Mouse (Mus musculus) CH12.LX (cell line): ENCODE measurements around the gene Cdc42. TPM values are rescaled to one million over a fixed set of nuclear protein-coding genes. Genes with fewer than 3 reads are reported as not detected.

ENCODE experiments used
- DNase-seq: peaks from one replicate; pipeline ENCODE4 v3.0.0-alpha.2; 2013; ENCODE audit errors: extremely low read depth
- H3K27ac ChIP-seq: 2 replicates; pipeline ENCODE4 v1.5.1; 2012; ENCODE audit warnings: low read depth, mild to moderate bottlenecking, control low read depth, moderate library complexity; ENCODE audit not compliant: insufficient read depth
- H3K27me3 ChIP-seq: replicated peaks from 2 replicates; pipeline ENCODE3; 2012; ENCODE audit warnings: inconsistent platforms
- H3K36me3 ChIP-seq, 2 experiments: replicated peaks in 1 of 2; 2 replicates each; pipeline versions ENCODE3 to v1.6.1; 2012; ENCODE audit warnings: inconsistent platforms in 1 of 2, low read length in 1 of 2, mild to moderate bottlenecking in 1 of 2, mixed read lengths in 1 of 2, moderate library complexity in 1 of 2; ENCODE audit not compliant: control insufficient read depth in 1 of 2, insufficient read depth in 1 of 2
- H3K4me1 ChIP-seq, 2 experiments: 2 replicates each; pipeline ENCODE4 v1.6.1; 2012; ENCODE audit warnings: inconsistent platforms in 1 of 2, moderate library complexity in 1 of 2; ENCODE audit not compliant: insufficient read depth in 2 of 2, control insufficient read depth in 1 of 2
- H3K4me2 ChIP-seq: 2 replicates; pipeline ENCODE4 v1.6.1; 2012; ENCODE audit warnings: low read depth, mild to moderate bottlenecking, control low read depth; ENCODE audit not compliant: poor library complexity, insufficient read depth, severe bottlenecking
- H3K4me3 ChIP-seq, 3 experiments: fragments of 150-350 bp in 1 of 3; sonication (generic) in 1 of 3; replicated peaks in 1 of 3; 2 replicates each; pipeline versions ENCODE3 to v1.5.1; 2011 to 2012; ENCODE audit warnings: low read depth in 2 of 3, low read length in 2 of 3, mild to moderate bottlenecking in 2 of 3, moderate library complexity in 2 of 3, control low read depth in 1 of 3, improper control_type of control experiment in 1 of 3, inconsistent platforms in 1 of 3, mixed read lengths in 1 of 3; ENCODE audit not compliant: poor library complexity in 1 of 3
- H3K79me2 ChIP-seq: replicated peaks from 2 replicates; pipeline ENCODE4 v1.6.1; 2012; ENCODE audit warnings: mild to moderate bottlenecking, moderate library complexity; ENCODE audit not compliant: control insufficient read depth, poor library complexity, insufficient read depth, severe bottlenecking; ENCODE audit errors: extremely low read depth
- H3K9ac ChIP-seq: 2 replicates; pipeline ENCODE4 v1.6.1; 2012; ENCODE audit warnings: low read depth, mild to moderate bottlenecking, control low read depth, moderate library complexity; ENCODE audit not compliant: insufficient read depth
- H3K9me3 ChIP-seq: replicated peaks from 2 replicates; pipeline ENCODE3; 2012; ENCODE audit warnings: low read length, inconsistent platforms, mixed read lengths
- BHLHE40 ChIP-seq: IDR thresholded peaks from 2 replicates; pipeline ENCODE4 v1.6.1; 2011; ENCODE audit warnings: mild to moderate bottlenecking, low read depth, low read length, improper control_type of control experiment
- CHD1 ChIP-seq: IDR thresholded peaks from 2 replicates; pipeline ENCODE4 v1.6.1; 2012; ENCODE audit warnings: low read depth, low read length, improper control_type of control experiment, inconsistent platforms
- CHD2 ChIP-seq: IDR thresholded peaks from 2 replicates; pipeline ENCODE4 v1.6.1; 2011; ENCODE audit warnings: low read length, improper control_type of control experiment
- CTCF ChIP-seq, 2 experiments: IDR thresholded peaks in 1 of 2; conservative IDR thresholded peaks in 1 of 2; 2 replicates each; pipeline ENCODE4 v1.5.1; 2011 to 2012; ENCODE audit warnings: low read depth in 2 of 2, low read length in 2 of 2, improper control_type of control experiment in 1 of 2, inconsistent platforms in 1 of 2, mild to moderate bottlenecking in 1 of 2, moderate library complexity in 1 of 2
- E2F4 ChIP-seq: IDR thresholded peaks from 2 replicates; pipeline ENCODE4 v1.6.1; 2011; ENCODE audit warnings: low read depth, low read length, improper control_type of control experiment; ENCODE audit not compliant: insufficient replicate concordance
- ELF1 ChIP-seq: IDR thresholded peaks from 2 replicates; pipeline ENCODE4 v1.6.1; 2014; ENCODE audit warnings: low read depth, mild to moderate bottlenecking, inconsistent platforms, low read length, improper control_type of control experiment
- EP300 ChIP-seq: IDR thresholded peaks from 2 replicates; pipeline ENCODE4 v1.6.1; 2011; ENCODE audit warnings: low read length, improper control_type of control experiment
- ETS1 ChIP-seq: conservative IDR thresholded peaks from 2 replicates; pipeline ENCODE4 v1.6.1; 2012; ENCODE audit warnings: low read depth, mild to moderate bottlenecking, inconsistent platforms, low read length, improper control_type of control experiment, moderate library complexity
- GABPA ChIP-seq: IDR thresholded peaks from 2 replicates; pipeline ENCODE4 v1.6.1; 2012; ENCODE audit warnings: low read depth, low read length, improper control_type of control experiment, inconsistent platforms; ENCODE audit not compliant: insufficient replicate concordance
- HCFC1 ChIP-seq: IDR thresholded peaks from 2 replicates; pipeline ENCODE4 v1.6.1; 2012; ENCODE audit warnings: low read depth, mild to moderate bottlenecking, inconsistent platforms, low read length, improper control_type of control experiment
- IRF4 ChIP-seq: IDR thresholded peaks from 2 replicates; pipeline ENCODE4 v1.6.1; 2014; ENCODE audit warnings: low read depth, mild to moderate bottlenecking, inconsistent platforms, low read length, improper control_type of control experiment
- JUN ChIP-seq: IDR thresholded peaks from 2 replicates; pipeline ENCODE4 v1.6.1; 2011; ENCODE audit warnings: low read depth, mild to moderate bottlenecking, low read length, improper control_type of control experiment, moderate library complexity; ENCODE audit not compliant: insufficient read depth
- JUND ChIP-seq: conservative IDR thresholded peaks from 2 replicates; pipeline ENCODE4 v1.6.1; 2011; ENCODE audit warnings: low read depth, low read length, improper control_type of control experiment
- KAT2A ChIP-seq: IDR thresholded peaks from 2 replicates; pipeline ENCODE4 v1.6.1; 2012; ENCODE audit warnings: low read length, improper control_type of control experiment, inconsistent platforms; ENCODE audit not compliant: insufficient replicate concordance
- MAFK ChIP-seq: IDR thresholded peaks from 2 replicates; pipeline ENCODE4 v1.6.1; 2011; ENCODE audit warnings: low read length, improper control_type of control experiment; ENCODE audit not compliant: insufficient replicate concordance
- MAX ChIP-seq: IDR thresholded peaks from 2 replicates; pipeline ENCODE4 v1.6.1; 2011; ENCODE audit warnings: low read length, improper control_type of control experiment
- MAZ ChIP-seq: IDR thresholded peaks from 2 replicates; pipeline ENCODE4 v1.6.1; 2012; ENCODE audit warnings: low read depth, mild to moderate bottlenecking, inconsistent platforms, low read length, improper control_type of control experiment, moderate library complexity
- MEF2A ChIP-seq: IDR thresholded peaks from 2 replicates; pipeline ENCODE4 v1.6.1; 2014; ENCODE audit warnings: low read depth, mild to moderate bottlenecking, inconsistent platforms, low read length, improper control_type of control experiment, borderline replicate concordance
- MXI1 ChIP-seq: IDR thresholded peaks from 2 replicates; pipeline ENCODE4 v1.6.1; 2011; ENCODE audit warnings: mild to moderate bottlenecking, low read depth, low read length, improper control_type of control experiment
- MYC ChIP-seq: IDR thresholded peaks from 2 replicates; pipeline ENCODE4 v1.6.1; 2011; ENCODE audit warnings: low read depth, mild to moderate bottlenecking, improper control_type of control experiment, low read length
- NELFE ChIP-seq: IDR thresholded peaks from 2 replicates; pipeline ENCODE4 v1.6.1; 2011; ENCODE audit warnings: low read depth, low read length, improper control_type of control experiment
- NRF1 ChIP-seq: IDR thresholded peaks from 2 replicates; pipeline ENCODE4 v1.6.1; 2014; ENCODE audit warnings: low read depth, mild to moderate bottlenecking, inconsistent platforms, low read length, improper control_type of control experiment, moderate library complexity
- PAX5 ChIP-seq: IDR thresholded peaks from 2 replicates; pipeline ENCODE4 v1.6.1; 2012; ENCODE audit warnings: low read length, inconsistent platforms, mixed read lengths
- POLR2A ChIP-seq: IDR thresholded peaks from 2 replicates; pipeline ENCODE4 v1.6.1; 2011; ENCODE audit warnings: low read depth, mild to moderate bottlenecking, improper control_type of control experiment, low read length
- POLR2AphosphoS2 ChIP-seq: IDR thresholded peaks from 2 replicates; pipeline ENCODE4 v1.6.1; 2011; ENCODE audit warnings: low read depth, low read length, improper control_type of control experiment
- RAD21 ChIP-seq: IDR thresholded peaks from 2 replicates; pipeline ENCODE4 v1.6.1; 2011; ENCODE audit warnings: low read depth, mild to moderate bottlenecking, low read length, improper control_type of control experiment, moderate library complexity
- RCOR1 ChIP-seq: conservative IDR thresholded peaks from 2 replicates; pipeline ENCODE4 v1.6.1; 2012; ENCODE audit warnings: low read depth, mild to moderate bottlenecking, inconsistent platforms, low read length, improper control_type of control experiment
- SIN3A ChIP-seq: IDR thresholded peaks from 2 replicates; pipeline ENCODE4 v1.6.1; 2012; ENCODE audit warnings: low read length, improper control_type of control experiment, inconsistent platforms
- SMC3 ChIP-seq: IDR thresholded peaks from 2 replicates; pipeline ENCODE4 v1.6.1; 2011; ENCODE audit warnings: low read depth, low read length, improper control_type of control experiment
- TBP ChIP-seq: conservative IDR thresholded peaks from 2 replicates; pipeline ENCODE4 v1.6.1; 2011; ENCODE audit warnings: low read depth, low read length, improper control_type of control experiment
- TCF12 ChIP-seq: IDR thresholded peaks from 2 replicates; pipeline ENCODE4 v1.6.1; 2014; ENCODE audit warnings: low read depth, mild to moderate bottlenecking, inconsistent platforms, low read length, improper control_type of control experiment
- UBTF ChIP-seq: IDR thresholded peaks from 2 replicates; pipeline ENCODE4 v1.6.1; 2012; ENCODE audit warnings: low read depth, mild to moderate bottlenecking, inconsistent platforms, low read length, improper control_type of control experiment, moderate library complexity
- USF1 ChIP-seq: IDR thresholded peaks from 2 replicates; pipeline ENCODE4 v1.6.1; 2014; ENCODE audit warnings: low read depth, mild to moderate bottlenecking, inconsistent platforms, low read length, improper control_type of control experiment
- USF2 ChIP-seq: conservative IDR thresholded peaks from 2 replicates; pipeline ENCODE4 v1.6.1; 2011; ENCODE audit warnings: low read depth, low read length, improper control_type of control experiment
- ZC3H11A ChIP-seq: IDR thresholded peaks from 2 replicates; pipeline ENCODE4 v1.6.1; 2012; ENCODE audit warnings: low read depth, mild to moderate bottlenecking, inconsistent platforms, low read length, improper control_type of control experiment
- ZKSCAN1 ChIP-seq: IDR thresholded peaks from 2 replicates; pipeline ENCODE4 v1.6.1; 2012; ENCODE audit warnings: low read depth, inconsistent platforms, low read length, improper control_type of control experiment, borderline replicate concordance
- ZMIZ1 ChIP-seq: IDR thresholded peaks from 2 replicates; pipeline ENCODE4 v1.6.1; 2012; ENCODE audit warnings: low read depth, mild to moderate bottlenecking, inconsistent platforms, low read length, improper control_type of control experiment
- ZNF384 ChIP-seq: IDR thresholded peaks from 2 replicates; pipeline ENCODE4 v1.6.1; 2012; ENCODE audit warnings: low read depth, low read length, improper control_type of control experiment, inconsistent platforms
- dilution Hi-C: fragments of 300-500 bp; cut with MboI; formaldehyde crosslinking; loops from 2 replicates; pipeline ENCODE4 v1.14.3; 2020; ENCODE audit warnings: low sequenced_read_pairs; ENCODE audit not compliant: extremely low pct_unique_long_range_greater_than_20kb, extremely low pct_ligation_motif_present
- in situ Hi-C: fragments of 300-500 bp; cut with MboI; formaldehyde crosslinking; loops from 3 replicates; pipeline ENCODE4 v1.14.3; 2019; ENCODE audit warnings: low sequenced_read_pairs, low pct_ligation_motif_present, low pct_unique_long_range_greater_than_20kb, mixed read lengths
- polyA plus RNA-seq: library from polyadenylated mRNA; unstranded; fragments of >175 nt; gene quantifications from 2 replicates; pipeline ENCODE4 v1.2.1, GENCODE M21; 2012; ENCODE audit warnings: low read depth; ENCODE audit not compliant: insufficient read length
- total RNA-seq, 2 experiments: library from RNA; depleted of rRNA; stranded (reverse); fragments of 300-350 nt in 1 of 2; fragments of >200 nt in 1 of 2; gene quantifications; 2 replicates each; pipeline ENCODE4 v1.2.3; 2012 to 2014

Gene Cdc42
- total and polyA plus RNA-seq, 3 experiments, result 209 to 594 (median 378) TPM

GRCm38 (mm10) chr4:137345790-137346189, 11.7 kb downstream of the Cdc42 start:
- peaks cover 10 to 71% of the 10 kb centered on the region in 2 experiments for H3K36me3 ChIP-seq

GRCm38 (mm10) chr4:137345112-137345511, 12.4 kb downstream of the Cdc42 start:
- DNase-seq, result no peak
- peaks cover 6 to 72% of the 10 kb centered on the region in 2 experiments for H3K36me3 ChIP-seq
- TF ChIP-seq JUN, result no peak
- TF ChIP-seq POLR2A, result no peak
- no peak for TF ChIP-seq USF1

More at GRCm38 (mm10) chr4:137345790-137346189, 11.7 kb downstream of the Cdc42 start:
- H3K4me3 ChIP-seq, result no peak overlapping the region
- no peaks in the 10 kb centered on the region for H3K9me3 ChIP-seq
- H3K4me2 ChIP-seq, result peak overlapping the region; percentile 29; the same call in 1 of the 2 replicates
- no peak overlapping the region for H3K9ac ChIP-seq
- TF ChIP-seq HCFC1, result no peak
- TF ChIP-seq NELFE, result no peak
- no peak for TF ChIP-seq USF1
- no peak for TF ChIP-seq SIN3A
- no peak for TF ChIP-seq GABPA
- no peak for TF ChIP-seq NRF1
- TF ChIP-seq MAX, result no peak
- TF ChIP-seq ZMIZ1, result no peak
- no peak for TF ChIP-seq PAX5
- peak; percentile 82 for TF ChIP-seq IRF4
- no peak for TF ChIP-seq MEF2A
- no peak for TF ChIP-seq TBP
- peak; percentile 70; the same call in 1 of the 2 replicates for TF ChIP-seq MYC
- peak; percentile 84 for TF ChIP-seq EP300
- peak; percentile 56; the same call in 1 of the 2 replicates for TF ChIP-seq ELF1
- TF ChIP-seq ZC3H11A, result no peak
- no peak; the same call in none of the 2 replicates for TF ChIP-seq CHD2
- no peak for TF ChIP-seq BHLHE40
- no peak for TF ChIP-seq E2F4
- no peak for TF ChIP-seq UBTF
- TF ChIP-seq POLR2AphosphoS2, result no peak
- no peak for TF ChIP-seq KAT2A
- no peak for TF ChIP-seq MXI1
- peak; percentile 3; the same call in 1 of the 2 replicates for TF ChIP-seq SMC3
- no peak for TF ChIP-seq POLR2A
- TF ChIP-seq CHD1, result no peak
- TF ChIP-seq CTCF (conservative IDR thresholded peaks at IDR 0.05 in 1 of 2, IDR thresholded peaks at IDR 0.05 in 1 of 2; ENCODE audit: low read depth in 2 of 2, low read length in 2 of 2), result peak in 1 of 2 experiments; percentile 36; a peak in 2 of 4 replicates
- TF ChIP-seq USF2, result no peak
- TF ChIP-seq TCF12, result no peak
- TF ChIP-seq MAFK, result no peak
- TF ChIP-seq RCOR1, result no peak
- TF ChIP-seq ZKSCAN1, result no peak
- TF ChIP-seq ETS1, result no peak
- no peak for TF ChIP-seq JUND
- no peak for TF ChIP-seq MAZ
- TF ChIP-seq JUN, result no peak
- TF ChIP-seq RAD21, result peak; percentile 31
- TF ChIP-seq ZNF384, result no peak
- H3K27me3 ChIP-seq, result no peaks in the 10 kb centered on the region
- H3K79me2 ChIP-seq, result peaks cover 98% of the 10 kb centered on the region
- dilution Hi-C loops, result no loop called here
- H3K4me1 ChIP-seq, result peaks cover 2 to 53% of the 10 kb centered on the region in 2 experiments
- in situ Hi-C loops, result no loop called here
- no peak overlapping the region for H3K27ac ChIP-seq
- peak; percentile 74 for DNase-seq

More at GRCm38 (mm10) chr4:137345112-137345511, 12.4 kb downstream of the Cdc42 start:
- H3K4me3 ChIP-seq, result no peak overlapping the region
- no peak overlapping the region for H3K27ac ChIP-seq
- H3K9me3 ChIP-seq, result no peaks in the 10 kb centered on the region
- H3K9ac ChIP-seq, result no peak overlapping the region
- no peaks in the 10 kb centered on the region for H3K27me3 ChIP-seq
- H3K4me2 ChIP-seq, result no peak overlapping the region
- in situ Hi-C loops, result no loop called here
- peaks cover 5 to 55% of the 10 kb centered on the region in 2 experiments for H3K4me1 ChIP-seq
- dilution Hi-C loops, result no loop called here
- peaks cover 98% of the 10 kb centered on the region for H3K79me2 ChIP-seq
